Mouse (Mus musculus) neural tube, embryonic 13.5 days (tissue): Measurements from ENCODE around the gene Ephb2. TPM values are rescaled to one million over a fixed set of nuclear protein-coding genes. Genes with fewer than 3 reads are reported as not detected.
A peak's percentile ranks its signal among the peaks of the same experiment; 100 is the strongest.

Experiments used
- ATAC-seq: fragments of 200-750 bp; cut with Nextera tagmentation; 2 replicates; pipeline ENCODE4 v1.8.0; 2017; ENCODE audit warnings: low read depth, mild to moderate bottlenecking, moderate TSS enrichment, moderate library complexity
- H3K27ac ChIP-seq: fragments of 300-500 bp; sonication (generic); replicated peaks from 2 replicates; pipeline ENCODE4 v1.5.1; 2015; ENCODE audit warnings: moderate library complexity, mild to moderate bottlenecking, inconsistent platforms
- H3K27me3 ChIP-seq: fragments of 300-500 bp; sonication (generic); 2 replicates; pipeline ENCODE4 v1.6.1; 2015; ENCODE audit warnings: mild to moderate bottlenecking, inconsistent platforms
- H3K36me3 ChIP-seq: fragments of 300-500 bp; sonication (generic); 2 replicates; pipeline ENCODE4 v1.6.1; 2015; ENCODE audit warnings: mild to moderate bottlenecking, inconsistent platforms
- H3K4me1 ChIP-seq: fragments of 300-500 bp; sonication (generic); replicated peaks from 2 replicates; pipeline ENCODE4 v1.6.1; 2015; ENCODE audit warnings: inconsistent platforms
- H3K4me2 ChIP-seq: fragments of 300-500 bp; sonication (generic); 2 replicates; pipeline ENCODE4 v1.6.1; 2015; ENCODE audit warnings: inconsistent platforms, mild to moderate bottlenecking, moderate library complexity
- H3K4me3 ChIP-seq: fragments of 300-500 bp; sonication (generic); 2 replicates; pipeline ENCODE4 v1.5.1; 2015; ENCODE audit warnings: mild to moderate bottlenecking, inconsistent platforms
- H3K9ac ChIP-seq: fragments of 300-500 bp; sonication (generic); 2 replicates; pipeline ENCODE4 v1.6.1; 2015; ENCODE audit warnings: moderate library complexity, mild to moderate bottlenecking, inconsistent platforms
- H3K9me3 ChIP-seq: fragments of 300-500 bp; sonication (generic); 2 replicates; pipeline ENCODE4 v1.6.1; 2016; ENCODE audit warnings: inconsistent platforms
- WGBS: fragments of 180-500 bp; shearing (Covaris S2); methylation state at CpG from one replicate; pipeline ENCODE4 v1.1.7; 2015; 5-methylcytosine and 5-hydroxymethylcytosine counted together
- polyA plus RNA-seq: library from polyadenylated mRNA; unstranded; fragments of >200 nt; fragmentation: Nextera tagmentation; extraction: Ambion mirVana; gene quantifications from 2 replicates; pipeline ENCODE4 v1.2.1, GENCODE M21; 2015

Ephb2 gene
- polyA plus RNA-seq, 1 experiment from 2014 or later, result 18.6 TPM

- no peaks in the 10 kb centered on the region for H3K9me3 ChIP-seq
- WGBS, result 14% methylated on average over 37 of the region's 37 CpGs
- H3K36me3 ChIP-seq, result no peaks in the 10 kb centered on the region
- H3K4me1 ChIP-seq, result peaks cover 12% of the 10 kb centered on the region
- H3K27me3 ChIP-seq, result peaks cover 34% of the 10 kb centered on the region
- H3K4me3 ChIP-seq, result peak overlapping the region; percentile 50
- ATAC-seq, result peak; percentile 55
- H3K9ac ChIP-seq, result peak overlapping the region; percentile 72
- H3K4me2 ChIP-seq, result peak overlapping the region; percentile 74
- no peak overlapping the region; the same call in 1 of the 2 replicates for H3K27ac ChIP-seq
Observed at GRCm38 (mm10) chr4:136636983-136637562, 198.7 kb downstream of the Ephb2 start.

GRCm38 (mm10) chr4:136636511-136636910, 199.3 kb downstream of the Ephb2 start:
- WGBS, result 60% methylated on average over 5 of the region's 5 CpGs
- 0 out of 2 replicates have a peak overlapping the region, but pooled peaks have one; percentile 74 for H3K4me2 ChIP-seq
- no peak for ATAC-seq

GRCm38 (mm10) chr4:136635995-136636394, 199.8 kb downstream of the Ephb2 start:
- Histone ChIP-seq H3K27me3 (peaks cover 34% of the 10 kb centered on the region), H3K4me1 (peaks cover 16% of the 10 kb centered on the region), H3K36me3 (no peaks in the 10 kb centered on the region), H3K4me2 (no peak overlapping the region), H3K9me3 (no peaks in the 10 kb centered on the region), H3K4me3 (no peak overlapping the region), H3K27ac (no peak overlapping the region), H3K9ac (no peak overlapping the region)
- ATAC-seq, result no peak

More at GRCm38 (mm10) chr4:136636511-136636910, 199.3 kb downstream of the Ephb2 start:
- no peaks in the 10 kb centered on the region for H3K36me3 ChIP-seq
- peak overlapping the region; percentile 72; the same call in 1 of the 2 replicates for H3K9ac ChIP-seq
- peak overlapping the region; percentile 50; the same call in 1 of the 2 replicates for H3K4me3 ChIP-seq
- peaks cover 12% of the 10 kb centered on the region for H3K4me1 ChIP-seq
- H3K27ac ChIP-seq, result no peak overlapping the region
- no peaks in the 10 kb centered on the region for H3K9me3 ChIP-seq
- H3K27me3 ChIP-seq, result peaks cover 34% of the 10 kb centered on the region

- H3K9ac ChIP-seq, result no peak overlapping the region
- no peak overlapping the region for H3K4me2 ChIP-seq
- 78% methylated on average over 11 of the region's 11 CpGs for WGBS
- ATAC-seq, result no peak
- peaks cover 5% of the 10 kb centered on the region for H3K4me1 ChIP-seq
- H3K9me3 ChIP-seq, result no peaks in the 10 kb centered on the region
- H3K4me3 ChIP-seq, result no peak overlapping the region
- H3K27me3 ChIP-seq, result peaks cover 9% of the 10 kb centered on the region
- no peaks in the 10 kb centered on the region for H3K36me3 ChIP-seq
- H3K27ac ChIP-seq, result no peak overlapping the region
Observed at GRCm38 (mm10) chr4:136631237-136631994, 204.4 kb downstream of the Ephb2 start.

- no peak overlapping the region for H3K4me2 ChIP-seq
- ATAC-seq, result no peak
- peaks cover 5% of the 10 kb centered on the region for H3K4me1 ChIP-seq
- H3K27me3 ChIP-seq, result peaks cover 4% of the 10 kb centered on the region; the same call in 1 of the 2 replicates
- no peaks in the 10 kb centered on the region for H3K36me3 ChIP-seq
- H3K9ac ChIP-seq, result no peak overlapping the region
- no peak overlapping the region for H3K4me3 ChIP-seq
- WGBS, result 73% methylated on average over 6 of the region's 6 CpGs
- H3K9me3 ChIP-seq, result no peaks in the 10 kb centered on the region
- H3K27ac ChIP-seq, result no peak overlapping the region
Observed at GRCm38 (mm10) chr4:136626590-136626989, 209.2 kb downstream of the Ephb2 start.

- H3K27ac ChIP-seq, result no peak within 1 kb of the TSS
- H3K4me1 ChIP-seq, result 0 out of 2 replicates have a peak, but pooled peaks cover 6% of the 10 kb centered on the region
- H3K27me3 ChIP-seq, result peaks cover 4% of the 10 kb centered on the region; the same call in 1 of the 2 replicates
- H3K36me3 ChIP-seq, result no peaks in the 10 kb centered on the region
- H3K4me2 ChIP-seq, result no peak within 1 kb of the TSS
- H3K9me3 ChIP-seq, result no peaks in the 10 kb centered on the region
- WGBS, result 47% methylated on average over 6 of the region's 6 CpGs
- H3K4me3 ChIP-seq, result no peak within 1 kb of the TSS
- no peak within 1 kb of the TSS for H3K9ac ChIP-seq
- no peak for ATAC-seq
Observed at GRCm38 (mm10) chr4:136622388-136622787, 213.4 kb downstream of the Ephb2 start, which contains the start of gene Lactbl1. Gene Lactbl1, plus strand, starts transcription at chr4:136622621.

- WGBS, result 56% methylated on average over 5 of the region's 5 CpGs
- no peak for ATAC-seq
- Histone ChIP-seq H3K27ac (no peak overlapping the region), H3K4me1 (0 out of 2 replicates have a peak, but pooled peaks cover 6% of the 10 kb centered on the region), H3K9me3 (no peaks in the 10 kb centered on the region), H3K36me3 (no peaks in the 10 kb centered on the region), H3K9ac (no peak overlapping the region), H3K4me3 (no peak overlapping the region), H3K4me2 (no peak overlapping the region), H3K27me3 (peaks cover 4% of the 10 kb centered on the region; the same call in 1 of the 2 replicates)
Observed at GRCm38 (mm10) chr4:136621956-136622355, 213.8 kb downstream of the Ephb2 start.

- Histone ChIP-seq H3K9me3 (no peaks in the 10 kb centered on the region), H3K36me3 (no peaks in the 10 kb centered on the region), H3K4me1 (0 out of 2 replicates have a peak, but pooled peaks cover 6% of the 10 kb centered on the region), H3K4me2 (no peak overlapping the region), H3K9ac (no peak overlapping the region), H3K27me3 (peaks cover 4% of the 10 kb centered on the region; the same call in 1 of the 2 replicates), H3K27ac (no peak overlapping the region), H3K4me3 (no peak overlapping the region)
- ATAC-seq, result no peak
- 3% methylated on average over 1 of the region's 1 CpGs for WGBS
Observed at GRCm38 (mm10) chr4:136621336-136621735, 214.5 kb downstream of the Ephb2 start.

- no peak for ATAC-seq
- no peaks in the 10 kb centered on the region for H3K36me3 ChIP-seq
- H3K9me3 ChIP-seq, result no peaks in the 10 kb centered on the region
- no peak overlapping the region for H3K4me3 ChIP-seq
- H3K27ac ChIP-seq, result no peak overlapping the region
- no peak overlapping the region for H3K4me2 ChIP-seq
- 64% methylated on average over 7 of the region's 7 CpGs for WGBS
- H3K4me1 ChIP-seq, result no peaks in the 10 kb centered on the region
- no peak overlapping the region for H3K9ac ChIP-seq
- no peaks in the 10 kb centered on the region for H3K27me3 ChIP-seq
Observed at GRCm38 (mm10) chr4:136613657-136614056, 222.1 kb downstream of the Ephb2 start.

- Histone ChIP-seq H3K4me2 (no peak within 1 kb of the TSS), H3K27ac (no peak within 1 kb of the TSS), H3K9me3 (no peaks in the 10 kb centered on the region), H3K4me3 (no peak within 1 kb of the TSS), H3K27me3 (no peaks in the 10 kb centered on the region), H3K9ac (no peak within 1 kb of the TSS), H3K4me1 (no peaks in the 10 kb centered on the region), H3K36me3 (no peaks in the 10 kb centered on the region)
- WGBS, result 64% methylated on average over 4 of the region's 4 CpGs
- no peak for ATAC-seq
Observed at GRCm38 (mm10) chr4:136610387-136610856, 225.4 kb downstream of the Ephb2 start, which contains the start of gene Tex46. Gene Tex46, plus strand, starts transcription at chr4:136610437.

- Histone ChIP-seq H3K4me1 (peaks cover 4% of the 10 kb centered on the region), H3K27me3 (no peaks in the 10 kb centered on the region), H3K4me2 (no peak overlapping the region), H3K36me3 (no peaks in the 10 kb centered on the region), H3K9me3 (no peaks in the 10 kb centered on the region), H3K27ac (no peak overlapping the region), H3K4me3 (no peak overlapping the region), H3K9ac (no peak overlapping the region)
- 90% methylated on average over 19 of the region's 19 CpGs for WGBS
- ATAC-seq, result no peak
Observed at GRCm38 (mm10) chr4:136605756-136606485, 229.9 kb downstream of the Ephb2 start.
